Mouse (Mus musculus): ENCODE measurements at regions not wholly inside any gene's neighbourhood (a gene's known extent, or its start where the extent isn't known, plus 50 kb on each side); places are given as distances from the start of the nearest gene placed in this dataset.

DNA sequence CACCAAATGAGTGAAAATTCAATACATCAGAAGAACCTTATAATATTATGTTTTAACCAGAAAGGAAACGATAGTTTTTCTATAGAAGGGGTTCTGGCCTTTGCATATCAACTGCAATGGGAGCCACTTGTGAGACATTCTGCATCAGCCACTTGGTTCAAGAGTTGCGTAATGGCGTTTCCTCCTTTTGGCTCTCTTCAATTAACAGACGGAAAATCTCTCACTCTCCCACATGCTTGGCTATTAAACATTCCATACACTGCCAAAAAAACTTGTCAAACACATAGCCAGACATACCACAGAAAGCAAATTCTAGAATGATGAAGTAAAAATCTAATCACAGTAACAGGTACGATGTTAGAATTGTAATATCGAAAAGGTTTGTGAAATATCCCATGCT is 643.1 kb upstream of the Slit2 start:
- DNase-seq (ENCODE audit: low read depth): peak; percentile 61
- no peak for TF ChIP-seq CTCF (IDR thresholded peaks at IDR 0.05; ENCODE audit: borderline replicate concordance, extremely low read depth, insufficient read depth, insufficient read length)
- TF ChIP-seq POLR2A (IDR thresholded peaks at IDR 0.05; ENCODE audit: borderline replicate concordance, extremely low read depth, insufficient read depth, insufficient read length, poor library complexity, severe bottlenecking): no peak

- TF ChIP-seq POLR2A (IDR thresholded peaks at IDR 0.05; ENCODE audit: borderline replicate concordance, extremely low read depth, insufficient read depth, insufficient read length, poor library complexity, severe bottlenecking) (no peak), CTCF (IDR thresholded peaks at IDR 0.05; ENCODE audit: borderline replicate concordance, extremely low read depth, insufficient read depth, insufficient read length) (no peak)
These were observed 612.8 kb upstream of the Slit2 start for GRCm38 (mm10) chr5:47370184-47370583.

DNA sequence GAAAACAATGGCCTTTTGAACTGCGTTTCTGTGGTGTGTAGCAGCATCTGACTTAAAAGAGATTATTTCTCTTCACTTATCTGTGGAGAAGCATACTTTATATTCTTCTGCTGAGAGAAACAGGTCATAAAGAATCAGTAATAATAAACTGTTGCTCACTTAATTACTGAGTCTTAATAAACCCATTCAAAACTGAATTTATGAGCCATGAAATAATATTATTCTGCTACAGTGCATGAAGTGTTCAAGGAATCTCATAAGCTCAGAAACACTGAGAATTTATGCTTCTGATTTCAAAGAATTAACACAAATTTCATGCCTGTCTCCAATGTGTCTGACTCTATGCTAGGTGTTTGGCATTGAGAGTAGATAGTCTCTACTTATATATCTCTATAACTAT is 597.0 kb upstream of the Slit2 start:
- DNase-seq (ENCODE audit: low read depth): no peak
- TF ChIP-seq CTCF (IDR thresholded peaks at IDR 0.05; ENCODE audit: borderline replicate concordance, extremely low read depth, insufficient read depth, insufficient read length) (no peak), POLR2A (IDR thresholded peaks at IDR 0.05; ENCODE audit: borderline replicate concordance, extremely low read depth, insufficient read depth, insufficient read length, poor library complexity, severe bottlenecking) (no peak)

More at GRCm38 (mm10) chr5:47370184-47370583, 612.8 kb upstream of the Slit2 start:
- peak; percentile 29 for DNase-seq (ENCODE audit: low read depth)

GRCm38 (mm10) chr5:47386750-47387149 is 596.2 kb upstream of the Slit2 start:
- no peak for DNase-seq (ENCODE audit: low read depth)
- TF ChIP-seq POLR2A (IDR thresholded peaks at IDR 0.05; ENCODE audit: borderline replicate concordance, extremely low read depth, insufficient read depth, insufficient read length, poor library complexity, severe bottlenecking) (no peak), CTCF (IDR thresholded peaks at IDR 0.05; ENCODE audit: borderline replicate concordance, extremely low read depth, insufficient read depth, insufficient read length) (no peak)

DNA sequence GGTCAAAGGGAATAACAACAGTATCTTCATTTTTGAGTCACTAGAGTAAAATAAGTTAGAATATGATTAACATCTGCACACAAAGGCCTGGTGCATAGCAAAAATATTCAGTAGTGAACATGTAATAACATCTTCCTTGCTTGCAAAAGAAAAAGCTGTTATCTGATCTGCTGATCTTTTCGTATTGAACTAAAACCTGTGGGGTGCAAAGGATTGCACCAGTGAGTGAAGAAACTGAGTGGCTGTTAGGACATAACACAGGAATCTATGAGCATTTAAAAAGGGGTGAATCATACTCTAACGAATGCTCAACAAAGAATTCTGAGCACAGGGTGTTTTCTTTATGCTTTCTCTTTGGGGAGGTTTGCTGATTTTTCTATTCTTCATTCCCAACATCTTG is 592.2 kb upstream of the Slit2 start:
- TF ChIP-seq CTCF (IDR thresholded peaks at IDR 0.05; ENCODE audit: borderline replicate concordance, extremely low read depth, insufficient read depth, insufficient read length) (no peak), POLR2A (IDR thresholded peaks at IDR 0.05; ENCODE audit: borderline replicate concordance, extremely low read depth, insufficient read depth, insufficient read length, poor library complexity, severe bottlenecking) (no peak)
- DNase-seq (ENCODE audit: low read depth): no peak

GRCm38 (mm10) chr5:47396874-47397273 is 586.1 kb upstream of the Slit2 start:
- TF ChIP-seq POLR2A (IDR thresholded peaks at IDR 0.05; ENCODE audit: borderline replicate concordance, extremely low read depth, insufficient read depth, insufficient read length, poor library complexity, severe bottlenecking): no peak
- TF ChIP-seq CTCF (IDR thresholded peaks at IDR 0.05; ENCODE audit: borderline replicate concordance, extremely low read depth, insufficient read depth, insufficient read length): no peak

GRCm38 (mm10) chr5:47421916-47422315 is 561.0 kb upstream of the Slit2 start:
- TF ChIP-seq POLR2A (IDR thresholded peaks at IDR 0.05; ENCODE audit: borderline replicate concordance, extremely low read depth, insufficient read depth, insufficient read length, poor library complexity, severe bottlenecking): no peak
- no peak for TF ChIP-seq CTCF (IDR thresholded peaks at IDR 0.05; ENCODE audit: borderline replicate concordance, extremely low read depth, insufficient read depth, insufficient read length)
- peak; percentile 19 for DNase-seq (ENCODE audit: low read depth)

More at GRCm38 (mm10) chr5:47396874-47397273, 586.1 kb upstream of the Slit2 start:
- no peak for DNase-seq (ENCODE audit: low read depth)

- no peak for TF ChIP-seq CTCF (IDR thresholded peaks at IDR 0.05; ENCODE audit: borderline replicate concordance, extremely low read depth, insufficient read depth, insufficient read length)
- no peak for TF ChIP-seq POLR2A (IDR thresholded peaks at IDR 0.05; ENCODE audit: borderline replicate concordance, extremely low read depth, insufficient read depth, insufficient read length, poor library complexity, severe bottlenecking)
- DNase-seq (ENCODE audit: low read depth): no peak
These were observed 556.9 kb upstream of the Slit2 start for GRCm38 (mm10) chr5:47426040-47426439.

DNA sequence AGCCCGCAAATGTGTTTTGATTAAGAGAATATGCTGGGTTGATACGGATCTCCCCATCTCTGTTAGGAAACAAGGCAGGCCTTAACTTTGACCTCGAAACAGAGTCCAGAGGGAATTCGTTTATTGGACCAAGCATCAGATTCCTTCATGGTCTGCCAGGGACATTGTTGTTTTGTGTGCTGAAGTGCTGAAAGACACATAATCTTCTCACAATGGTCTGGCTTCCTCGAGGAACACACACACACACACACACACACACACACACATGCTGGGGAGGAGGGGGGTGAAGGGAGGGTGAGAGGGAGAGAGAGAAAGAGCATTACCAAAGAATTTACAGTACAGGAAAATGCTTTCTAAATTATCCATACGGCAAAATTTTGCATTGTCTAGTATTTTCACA is 556.5 kb upstream of the Slit2 start:
- no peak for DNase-seq (ENCODE audit: low read depth)
- no peak for TF ChIP-seq POLR2A (IDR thresholded peaks at IDR 0.05; ENCODE audit: borderline replicate concordance, extremely low read depth, insufficient read depth, insufficient read length, poor library complexity, severe bottlenecking)
- TF ChIP-seq CTCF (IDR thresholded peaks at IDR 0.05; ENCODE audit: borderline replicate concordance, extremely low read depth, insufficient read depth, insufficient read length): no peak

DNA sequence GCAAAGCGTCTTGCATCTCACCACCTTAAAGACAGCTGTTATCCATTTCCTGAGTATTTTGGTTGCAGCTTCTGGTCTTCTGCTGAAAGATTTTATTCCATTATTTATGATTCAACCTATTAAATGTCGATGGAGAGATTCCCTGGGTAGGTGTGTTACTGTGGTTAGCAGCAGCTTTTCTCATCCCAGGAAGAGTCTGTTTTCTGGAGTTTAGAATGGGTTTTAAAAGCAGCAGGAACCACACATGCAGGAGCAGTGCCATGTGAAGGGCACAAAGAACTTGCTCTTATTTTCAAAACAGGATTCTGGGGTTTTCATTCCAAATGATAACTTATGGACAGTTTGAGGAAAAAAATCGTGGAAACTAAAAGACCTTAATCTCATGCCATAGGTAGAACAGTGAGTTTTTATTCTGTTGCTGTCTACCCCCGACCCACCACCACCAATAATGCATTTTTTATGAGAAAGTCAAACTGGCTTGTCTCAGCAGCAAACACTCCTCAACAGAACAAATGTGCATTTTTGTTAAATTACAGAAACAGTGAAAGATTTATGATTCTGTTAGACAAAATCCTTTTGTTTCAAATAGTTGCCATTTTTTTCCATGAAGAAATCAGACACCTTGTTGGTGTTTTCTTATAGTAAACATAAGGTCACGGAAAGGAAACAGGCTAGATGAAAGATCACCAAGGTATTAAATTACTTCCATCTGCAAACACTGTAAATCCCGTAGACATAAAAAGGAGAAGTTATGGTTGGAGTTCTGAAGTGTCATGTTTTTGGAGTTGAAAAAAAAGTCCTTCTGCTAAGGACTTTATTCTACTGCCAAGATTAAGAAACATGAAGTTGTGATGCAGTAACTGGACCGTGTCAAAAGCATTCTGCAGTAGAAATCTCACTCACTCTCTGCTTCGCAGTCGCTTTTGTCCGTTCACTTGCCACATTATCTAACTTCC is 553.4 kb upstream of the Slit2 start:
- no peak for TF ChIP-seq POLR2A (IDR thresholded peaks at IDR 0.05; ENCODE audit: borderline replicate concordance, extremely low read depth, insufficient read depth, insufficient read length, poor library complexity, severe bottlenecking)
- no peak for TF ChIP-seq CTCF (IDR thresholded peaks at IDR 0.05; ENCODE audit: borderline replicate concordance, extremely low read depth, insufficient read depth, insufficient read length)
- no peak for DNase-seq (ENCODE audit: low read depth)

- DNase-seq (ENCODE audit: low read depth): peak; percentile 53
- no peak for TF ChIP-seq CTCF (IDR thresholded peaks at IDR 0.05; ENCODE audit: borderline replicate concordance, extremely low read depth, insufficient read depth, insufficient read length)
These were observed 551.2 kb upstream of the Slit2 start for GRCm38 (mm10) chr5:47431599-47432328.

Measured in brain, embryonic 14.5 days (tissue).